Mouse (Mus musculus): ENCODE measurements around the gene Trmt11.

DNA sequence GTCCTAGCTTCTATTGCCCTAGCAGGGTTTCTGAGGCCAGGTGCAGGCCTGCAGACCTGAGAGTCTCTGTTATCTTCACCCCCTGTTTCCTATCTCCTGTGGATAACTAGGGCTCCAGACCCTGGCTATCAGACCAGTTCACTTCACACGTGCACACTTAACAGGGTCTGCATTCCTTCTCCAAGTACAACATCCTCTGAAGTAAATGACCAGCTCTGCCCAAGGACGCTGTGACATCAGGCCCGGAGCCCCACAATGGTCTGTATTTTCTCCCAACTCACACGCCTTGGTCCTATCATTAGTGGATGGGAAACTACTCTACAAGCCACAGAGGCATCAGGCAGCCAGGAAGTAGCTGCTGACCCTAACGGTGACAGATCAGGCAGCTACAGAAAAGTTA is 81.4 kb downstream of the Trmt11 start:
- TF ChIP-seq CTCF (IDR thresholded peaks at IDR 0.05; ENCODE audit: borderline replicate concordance, insufficient read depth, low read depth, low read length) (no peak), POLR2A (IDR thresholded peaks at IDR 0.05; ENCODE audit: borderline replicate concordance, insufficient read depth, low read length) (no peak)
